Mouse (Mus musculus) heart, postnatal 10 days (tissue): ENCODE results near the gene Mrpl48. TPM values are rescaled to one million over a fixed set of nuclear protein-coding genes. Genes with fewer than 3 reads are reported as not detected.

Experiments
- DNase-seq, 2 experiments: peaks; one replicate each; pipeline ENCODE4 v3.0.0; 2021
- intact Hi-C: fragments of 180-260 bp; cut with DNase I; formaldehyde crosslinking; loops from one replicate; pipeline ENCODE4 v1.15.1; 2025
- total RNA-seq, 2 experiments: library from RNA; stranded (reverse); gene quantifications; 2 replicates each; pipeline ENCODE4 v1.2.3; 2021

The Mrpl48 gene
- total RNA-seq, 2 experiments from 2014 or later = 70.3 to 70.4 TPM

DNA sequence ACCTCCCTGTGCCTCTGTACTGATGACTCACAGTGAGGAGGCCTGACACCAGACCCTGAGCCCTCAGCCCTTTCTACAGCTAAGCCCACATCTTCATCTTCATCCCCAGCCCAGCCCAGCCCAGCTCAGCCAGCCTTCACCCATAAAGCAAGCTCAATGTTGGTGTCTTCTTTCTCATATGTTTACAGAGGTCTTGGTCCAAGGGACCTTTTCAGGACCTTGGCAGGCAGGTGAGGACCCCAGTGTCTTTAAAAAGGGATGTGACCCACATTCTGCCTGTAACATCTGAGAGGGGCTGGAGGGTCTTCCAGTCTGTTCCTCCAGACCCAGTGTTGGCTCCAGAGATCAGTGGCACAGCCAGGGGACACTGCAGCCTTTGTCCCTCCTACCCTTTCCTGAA lies 108.6 kb downstream of the Mrpl48 start:
- DNase-seq = no peak
- intact Hi-C loops = no loop called here

DNA sequence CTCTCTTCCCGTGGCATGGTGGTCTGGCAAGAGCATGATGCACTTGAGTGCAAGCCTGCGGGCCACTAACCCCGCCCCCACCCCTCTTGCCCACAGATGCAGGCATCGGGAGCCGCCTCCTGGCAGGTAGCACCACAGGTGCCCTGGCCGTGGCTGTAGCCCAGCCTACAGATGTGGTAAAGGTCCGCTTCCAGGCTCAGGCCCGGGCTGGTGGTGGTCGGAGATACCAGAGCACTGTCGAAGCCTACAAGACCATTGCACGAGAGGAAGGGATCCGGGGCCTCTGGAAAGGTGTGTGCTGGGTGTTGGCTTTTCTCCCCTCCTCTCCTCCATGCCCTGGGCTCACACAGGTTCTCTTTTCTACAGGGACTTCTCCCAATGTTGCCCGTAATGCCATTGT lies 110.1 kb downstream of the Mrpl48 start:
- intact Hi-C loops = no loop called here
- DNase-seq = no peak

DNA sequence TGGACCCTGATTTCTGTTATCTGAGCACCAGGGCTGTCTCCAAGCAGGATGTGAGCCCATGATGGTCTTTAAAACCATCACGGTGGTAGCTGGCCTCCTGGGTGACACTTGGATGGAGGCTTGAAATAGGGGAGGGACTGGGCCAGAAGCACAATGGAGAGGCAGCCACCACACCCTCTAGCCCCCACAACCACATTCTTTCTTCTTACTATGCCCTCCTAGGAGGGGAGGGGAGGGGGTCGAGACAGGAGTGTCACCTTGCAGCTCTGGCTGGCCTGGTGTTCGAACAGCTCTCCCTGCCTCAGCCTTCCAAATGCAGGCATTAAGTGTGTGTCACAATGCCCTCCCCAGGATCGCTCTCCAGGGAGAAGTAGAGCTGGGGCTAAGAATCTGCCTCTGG lies 110.7 kb downstream of the Mrpl48 start:
- intact Hi-C loops = no loop called here
- no peak for DNase-seq

DNA sequence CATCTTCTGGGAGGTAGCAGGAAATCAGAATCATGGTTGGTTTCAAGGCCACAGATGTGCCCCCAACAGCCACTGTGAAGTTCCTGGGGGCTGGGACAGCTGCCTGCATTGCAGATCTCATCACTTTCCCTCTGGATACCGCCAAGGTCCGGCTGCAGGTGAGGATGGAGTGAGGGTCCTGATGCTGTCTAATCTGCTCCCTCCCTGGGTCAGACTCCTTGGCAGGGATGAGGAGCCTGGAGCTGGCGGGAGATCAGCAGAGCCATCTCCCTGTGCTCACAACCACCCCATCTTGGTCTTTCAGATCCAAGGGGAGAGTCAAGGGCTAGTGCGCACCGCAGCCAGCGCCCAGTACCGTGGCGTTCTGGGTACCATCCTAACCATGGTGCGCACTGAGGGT lies 111.3 kb downstream of the Mrpl48 start:
- DNase-seq = no peak
- intact Hi-C loops = no loop called here

DNA sequence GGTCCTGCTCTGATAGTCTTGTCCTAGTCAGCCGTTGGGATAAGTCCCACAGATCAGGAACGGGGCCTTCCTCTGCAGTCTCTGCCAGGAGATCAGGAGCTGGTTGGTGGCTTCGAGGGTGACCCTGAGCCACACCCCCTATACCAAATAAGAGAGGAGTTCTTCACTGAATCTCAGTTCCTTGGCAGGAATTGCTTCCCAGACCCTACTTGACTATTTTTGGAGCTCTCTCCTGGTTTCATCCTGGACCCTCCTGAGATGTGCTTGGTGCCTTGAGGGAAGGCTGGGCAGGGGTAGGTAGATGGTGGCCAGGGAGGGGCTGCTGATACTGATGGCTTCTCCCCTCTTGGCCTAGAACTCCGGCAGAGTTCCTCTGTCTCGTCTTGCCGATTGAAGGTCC lies 111.7 kb downstream of the Mrpl48 start:
- no peak for DNase-seq
- intact Hi-C loops = no loop called here

Other genes starting within 250 kb of the Mrpl48 start
- 10 to 100 TPM; 11.2 to 13.1 TPM for gene C2cd3, start 236.1 kb downstream of the Mrpl48 start, total RNA-seq
- 10 to 100 TPM; 43.5 to 44.8 TPM for gene Ppme1, start 236.0 kb downstream of the Mrpl48 start, total RNA-seq
- 100 to 1,000 TPM in 1 of 2 experiments, 10 to 100 TPM in 1; 62.7 to 107 TPM for gene Ucp3, start 135.3 kb downstream of the Mrpl48 start, total RNA-seq
- gene Ucp2, start 115.0 kb downstream of the Mrpl48 start, total RNA-seq = 100 to 1,000 TPM; 835 to 891 TPM
- not detected for gene Dnajb13, start 93.3 kb downstream of the Mrpl48 start, total RNA-seq
- 10 to 100 TPM in 1 of 2 experiments, 1 to 10 TPM in 1; 8.4 to 15.3 TPM for gene Coa4, start 71.2 kb downstream of the Mrpl48 start, total RNA-seq
- 10 to 100 TPM; 77.2 to 78.6 TPM for gene Rab6a, start 891 bp downstream of the Mrpl48 start, total RNA-seq
- 1 to 10 TPM; 1.6 to 2.3 TPM for gene Plekhb1, start 54.1 kb upstream of the Mrpl48 start, total RNA-seq
- gene Fam168a, start 98.3 kb upstream of the Mrpl48 start, total RNA-seq = 10 to 100 TPM; 52.7 to 53.7 TPM